Mouse (Mus musculus): ENCODE measurements around the gene Tmem208. TPM values are rescaled to one million over a fixed set of nuclear protein-coding genes. Genes with fewer than 3 reads are reported as not detected.

Tmem208 gene
- total RNA-seq, 2 experiments from 2014 or later = 41.0 to 84.0 TPM

DNA sequence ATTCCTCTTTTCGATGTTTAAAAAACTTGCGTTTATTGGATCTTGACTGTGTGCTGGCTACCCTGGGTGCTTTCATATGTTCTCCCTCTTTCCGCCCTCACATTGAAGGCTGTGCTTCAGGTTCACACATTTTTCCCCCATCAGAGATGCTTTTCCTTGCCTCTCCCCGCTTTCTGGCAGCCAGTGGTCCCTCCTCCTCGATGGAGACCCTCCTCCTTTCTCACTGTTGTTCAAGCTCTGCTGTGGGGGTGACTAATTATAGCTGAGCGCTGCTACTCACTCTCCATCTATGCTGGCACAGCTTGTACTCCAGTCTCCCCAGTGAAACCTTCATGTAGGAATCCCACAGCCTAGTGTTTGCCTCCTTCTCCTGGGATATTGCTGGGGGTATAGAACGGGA lies 24.0 kb downstream of the Tmem208 start:
- no peak for ATAC-seq (replicated peaks; ENCODE audit: poor library complexity)

GRCm38 (mm10) chr8:105353583-105354135 lies 27.5 kb downstream of the Tmem208 start:
- ATAC-seq (replicated peaks; ENCODE audit: poor library complexity) = no peak

DNA sequence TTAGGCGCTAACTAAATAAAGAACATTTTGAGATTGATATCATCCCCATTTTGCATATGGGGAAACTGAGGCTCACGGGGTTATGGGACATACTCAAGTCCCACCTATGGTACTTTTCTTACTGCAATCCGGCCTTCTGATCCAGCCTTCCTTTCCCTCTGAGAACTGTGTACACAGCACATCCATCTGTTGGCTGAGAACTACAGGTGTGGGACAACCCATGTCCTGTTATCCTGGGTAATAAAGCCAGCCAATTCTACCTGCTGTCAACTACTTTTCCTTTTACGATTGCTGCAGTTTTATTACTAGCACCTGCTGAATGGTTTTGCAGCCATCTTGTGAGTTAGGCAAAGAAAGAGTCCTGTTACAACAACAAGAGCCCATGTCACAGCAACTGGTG lies 28.4 kb downstream of the Tmem208 start:
- no peak for ATAC-seq (replicated peaks; ENCODE audit: poor library complexity)

DNA sequence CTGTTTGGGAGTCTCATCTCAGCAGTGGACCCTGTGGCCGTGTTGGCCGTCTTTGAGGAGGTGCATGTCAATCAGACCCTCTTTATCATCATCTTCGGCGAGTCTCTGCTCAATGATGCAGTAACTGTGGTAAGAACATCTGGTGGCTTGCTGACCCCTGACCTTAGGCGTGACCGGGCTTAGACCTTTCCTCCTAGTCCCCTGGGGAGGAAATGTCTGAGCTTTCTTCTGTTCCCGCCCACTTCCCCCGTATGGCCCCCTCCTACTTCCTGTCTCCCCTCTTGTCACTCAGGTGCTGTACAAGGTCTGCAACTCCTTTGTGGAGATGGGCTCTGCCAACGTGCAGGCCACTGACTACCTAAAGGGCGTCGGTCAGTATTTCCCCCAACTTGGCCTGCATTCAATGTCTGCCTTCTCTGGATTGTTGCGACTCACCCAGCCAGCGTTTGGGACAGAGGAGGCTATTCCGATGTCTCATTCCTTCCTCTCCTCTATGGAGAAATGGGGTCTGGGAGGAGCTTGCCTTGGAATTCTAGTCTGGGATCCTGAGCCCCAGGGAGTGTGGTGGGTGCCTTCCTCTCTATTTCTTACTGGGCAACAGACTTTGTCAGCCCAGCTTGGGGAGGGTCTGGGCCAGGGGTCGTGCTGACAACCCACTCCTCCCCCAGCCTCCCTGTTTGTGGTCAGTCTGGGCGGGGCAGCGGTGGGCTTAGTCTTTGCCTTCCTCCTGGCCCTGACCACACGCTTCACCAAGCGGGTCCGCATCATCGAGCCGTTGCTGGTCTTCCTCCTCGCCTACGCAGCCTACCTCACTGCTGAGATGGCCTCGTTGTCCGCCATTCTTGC lies 29.2 kb downstream of the Tmem208 start:
- ATAC-seq (replicated peaks; ENCODE audit: poor library complexity) = no peak

DNA sequence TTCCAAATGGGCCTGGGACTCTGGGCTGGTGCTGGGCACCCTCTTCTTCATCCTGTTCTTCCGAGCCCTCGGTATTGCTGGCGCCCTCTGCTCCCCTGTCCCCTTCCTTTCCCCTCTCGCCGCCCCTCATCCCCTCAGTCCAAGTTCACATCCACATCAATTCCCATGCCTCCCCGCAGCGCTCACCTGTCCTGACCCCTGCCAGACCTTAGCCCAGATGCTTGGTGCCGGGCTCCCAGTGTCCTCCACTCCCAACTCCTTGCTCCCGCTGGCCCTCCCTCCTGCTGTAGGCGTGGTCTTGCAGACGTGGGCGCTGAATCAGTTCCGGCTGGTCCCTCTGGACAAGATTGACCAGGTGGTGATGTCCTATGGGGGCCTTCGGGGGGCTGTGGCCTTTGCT lies 30.5 kb downstream of the Tmem208 start:
- no peak for ATAC-seq (replicated peaks; ENCODE audit: poor library complexity)

DNA sequence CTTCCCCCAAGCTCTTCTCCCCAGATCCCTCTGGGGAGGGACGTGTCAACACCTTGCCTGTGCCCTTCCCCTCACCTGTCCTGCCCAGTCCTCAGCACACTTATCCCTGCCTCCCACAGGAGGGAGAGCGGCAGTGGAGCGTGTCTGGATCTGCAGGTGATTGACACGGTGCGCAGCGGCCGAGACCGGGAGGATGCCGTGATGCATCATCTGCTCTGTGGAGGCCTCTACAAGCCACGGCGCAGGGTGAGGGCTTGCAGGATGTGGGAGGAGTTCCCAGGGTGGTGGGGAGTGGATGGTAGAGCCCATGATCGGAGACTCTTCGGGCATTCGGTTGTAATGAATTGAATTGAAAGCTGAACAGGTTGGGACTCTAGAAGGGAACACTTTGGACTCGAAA lies 33.1 kb downstream of the Tmem208 start:
- ATAC-seq (replicated peaks; ENCODE audit: poor library complexity) = no peak

GRCm38 (mm10) chr8:105359646-105360045 lies 33.5 kb downstream of the Tmem208 start:
- ATAC-seq (replicated peaks; ENCODE audit: poor library complexity) = 0 out of 2 replicates have a peak, but pooled peaks have one; percentile 38

GRCm38 (mm10) chr8:105361751-105362702 lies 35.9 kb downstream of the Tmem208 start:
- 0 out of 2 replicates have a peak, but pooled peaks have one; percentile 26 for ATAC-seq (replicated peaks; ENCODE audit: poor library complexity)

DNA sequence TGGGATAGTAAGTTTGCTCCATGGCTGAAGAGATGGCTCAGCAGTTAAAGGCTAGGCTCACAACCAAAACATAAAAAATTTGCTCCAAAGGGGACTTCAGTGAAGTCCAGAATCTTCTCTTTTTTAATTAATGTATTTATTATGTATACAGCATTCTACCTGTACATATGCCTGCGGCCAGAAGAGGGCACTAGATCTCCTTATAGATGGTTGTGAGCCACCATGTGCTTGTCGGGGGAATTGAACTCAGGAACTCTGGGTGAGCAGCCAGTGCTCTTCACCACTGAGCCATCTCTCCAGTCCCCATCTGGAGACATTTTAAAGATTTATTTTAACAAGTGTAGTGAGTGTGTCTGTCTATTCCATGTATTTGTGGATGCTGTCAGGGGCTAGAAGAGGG lies 41.0 kb downstream of the Tmem208 start:
- ATAC-seq (replicated peaks; ENCODE audit: poor library complexity) = peak; percentile 68

GRCm38 (mm10) chr8:105372473-105372872 lies 46.3 kb downstream of the Tmem208 start:
- no peak for ATAC-seq (replicated peaks; ENCODE audit: poor library complexity)

GRCm38 (mm10) chr8:105373032-105373431 lies 46.9 kb downstream of the Tmem208 start, which contains the start of gene Plekhg4:
Plekhg4 (plus strand) TSS chr8:105373274.
- ATAC-seq (replicated peaks; ENCODE audit: poor library complexity) = no peak

GRCm38 (mm10) chr8:105374513-105374966 lies 48.4 kb downstream of the Tmem208 start:
- ATAC-seq (replicated peaks; ENCODE audit: poor library complexity) = peak; percentile 85

GRCm38 (mm10) chr8:105378673-105379072 lies 52.5 kb downstream of the Tmem208 start:
- ATAC-seq (replicated peaks; ENCODE audit: poor library complexity) = no peak

GRCm38 (mm10) chr8:105380308-105380707 lies 54.2 kb downstream of the Tmem208 start:
- no peak for ATAC-seq (replicated peaks; ENCODE audit: poor library complexity)

- ATAC-seq (replicated peaks; ENCODE audit: poor library complexity) = peak; percentile 37
These were observed 57.9 kb downstream of the Tmem208 start for GRCm38 (mm10) chr8:105384070-105384469.

Other genes with a start within 250 kb of the Tmem208 start
- gene Ces3b, start 242.6 kb upstream of the Tmem208 start, total RNA-seq (2015) = not detected in 2 replicates
- gene Ces3b, start 242.6 kb upstream of the Tmem208 start, total RNA-seq (2017) = not detected in 2 replicates
- gene Ces4a, start 194.6 kb upstream of the Tmem208 start, total RNA-seq (2015) = not detected in 2 replicates
- not detected in 2 replicates for gene Ces4a, start 194.6 kb upstream of the Tmem208 start, total RNA-seq (2017)
- 146 and 152 TPM in 2 replicates for gene Cbfb, start 155.7 kb upstream of the Tmem208 start, total RNA-seq (2015)
- gene Cbfb, start 155.7 kb upstream of the Tmem208 start, total RNA-seq (2017) = 157 and 178 TPM in 2 replicates
- 20.8 and 31.3 TPM in 2 replicates for gene D230025D16Rik, start 101.2 kb upstream of the Tmem208 start, total RNA-seq (2015)
- 21.2 and 23.9 TPM in 2 replicates for gene D230025D16Rik, start 101.2 kb upstream of the Tmem208 start, total RNA-seq (2017)
- gene B3gnt9, start 71.2 kb upstream of the Tmem208 start, total RNA-seq (2015) = 0.22 and 0.27 TPM in 2 replicates
- gene B3gnt9, start 71.2 kb upstream of the Tmem208 start, total RNA-seq (2017) = 0.17 and 0.37 TPM in 2 replicates
- gene Tradd, start 61.7 kb upstream of the Tmem208 start, total RNA-seq (2015) = 7.0 and 8.7 TPM in 2 replicates
- gene Tradd, start 61.7 kb upstream of the Tmem208 start, total RNA-seq (2017) = 14.2 and 15.4 TPM in 2 replicates
- gene Fbxl8, start 61.7 kb upstream of the Tmem208 start, total RNA-seq (2015) = 2.3 and 3.2 TPM in 2 replicates
- gene Fbxl8, start 61.7 kb upstream of the Tmem208 start, total RNA-seq (2017) = 1.2 and 2.3 TPM in 2 replicates
- gene Hsf4, start 56.6 kb upstream of the Tmem208 start, total RNA-seq (2015) = not detected in 2 replicates
- not detected in 2 replicates for gene Hsf4, start 56.6 kb upstream of the Tmem208 start, total RNA-seq (2017)
- gene Nol3, start 50.2 kb upstream of the Tmem208 start, total RNA-seq (2015) = not detected in 2 replicates
- gene Nol3, start 50.2 kb upstream of the Tmem208 start, total RNA-seq (2017) = 0.04 TPM in 1 of 2 replicates, not detected in the other
- gene 4931428F04Rik, start 36.5 kb upstream of the Tmem208 start, total RNA-seq (2015) = 2.1 and 4.2 TPM in 2 replicates
- 1.5 and 1.8 TPM in 2 replicates for gene 4931428F04Rik, start 36.5 kb upstream of the Tmem208 start, total RNA-seq (2017)
- gene Exoc3l, start 30.3 kb upstream of the Tmem208 start, total RNA-seq (2015) = 0.52 and 0.61 TPM in 2 replicates
- gene Exoc3l, start 30.3 kb upstream of the Tmem208 start, total RNA-seq (2017) = 0.20 and 1.6 TPM in 2 replicates
- 121 and 126 TPM in 2 replicates for gene E2f4, start 28.7 kb upstream of the Tmem208 start, total RNA-seq (2015)
- gene E2f4, start 28.7 kb upstream of the Tmem208 start, total RNA-seq (2017) = 47.0 and 53.6 TPM in 2 replicates
- 0.49 and 0.71 TPM in 2 replicates for gene Elmo3, start 20.8 kb upstream of the Tmem208 start, total RNA-seq (2015)
- gene Elmo3, start 20.8 kb upstream of the Tmem208 start, total RNA-seq (2017) = 0.33 and 0.88 TPM in 2 replicates
- 1.2 and 2.0 TPM in 2 replicates for gene Lrrc29, start 76 bp upstream of the Tmem208 start, total RNA-seq (2015)
- 1.3 and 2.9 TPM in 2 replicates for gene Lrrc29, start 76 bp upstream of the Tmem208 start, total RNA-seq (2017)
- 5.0 and 6.2 TPM in 2 replicates for gene Fhod1, start 21.6 kb downstream of the Tmem208 start, total RNA-seq (2015)
- gene Fhod1, start 21.6 kb downstream of the Tmem208 start, total RNA-seq (2017) = 2.3 and 2.9 TPM in 2 replicates
- gene Slc9a5, start 22.5 kb downstream of the Tmem208 start, total RNA-seq (2015) = 0.54 and 0.79 TPM in 2 replicates
- under 0.01 and 0.61 TPM in 2 replicates for gene Slc9a5, start 22.5 kb downstream of the Tmem208 start, total RNA-seq (2017)
- not detected in 2 replicates for gene Plekhg4, start 46.9 kb downstream of the Tmem208 start, total RNA-seq (2015)
- not detected in 2 replicates for gene Plekhg4, start 46.9 kb downstream of the Tmem208 start, total RNA-seq (2017)
- not detected in 2 replicates for gene Kctd19, start 87.1 kb downstream of the Tmem208 start, total RNA-seq (2015)
- gene Kctd19, start 87.1 kb downstream of the Tmem208 start, total RNA-seq (2017) = 0.12 TPM in 1 of 2 replicates, not detected in the other
- gene Lrrc36, start 87.2 kb downstream of the Tmem208 start, total RNA-seq (2015) = 0.30 TPM in 1 of 2 replicates, not detected in the other
- gene Lrrc36, start 87.2 kb downstream of the Tmem208 start, total RNA-seq (2017) = 0.91 and 1.2 TPM in 2 replicates
- 0.27 TPM in 1 of 2 replicates, not detected in the other for gene Tppp3, start 145.2 kb downstream of the Tmem208 start, total RNA-seq (2015)
- 0.57 and 2.4 TPM in 2 replicates for gene Tppp3, start 145.2 kb downstream of the Tmem208 start, total RNA-seq (2017)
- 4.8 and 5.7 TPM in 2 replicates for gene Zdhhc1, start 170.5 kb downstream of the Tmem208 start, total RNA-seq (2015)
- 2.7 and 5.0 TPM in 2 replicates for gene Zdhhc1, start 170.5 kb downstream of the Tmem208 start, total RNA-seq (2017)
- gene Hsd11b2, start 192.4 kb downstream of the Tmem208 start, total RNA-seq (2015) = 0.10 and 0.12 TPM in 2 replicates
- not detected in 2 replicates for gene Hsd11b2, start 192.4 kb downstream of the Tmem208 start, total RNA-seq (2017)
- 137 and 142 TPM in 2 replicates for gene Atp6v0d1, start 239.7 kb downstream of the Tmem208 start, total RNA-seq (2015)
- gene Atp6v0d1, start 239.7 kb downstream of the Tmem208 start, total RNA-seq (2017) = 50.5 and 56.6 TPM in 2 replicates